Mouse (Mus musculus) right cerebral cortex, adult 18-20 months (tissue): Measurements from ENCODE around the gene Sept8.

ENCODE experiments used
- DNase-seq: peaks from one replicate; pipeline ENCODE4 v3.0.0; 2022; ENCODE audit warnings: mixed read lengths

The Sept8 gene

GRCm38 (mm10) chr11:53585510-53585909, 66.5 kb downstream of the Sept8 start:
- no peak for DNase-seq

GRCm38 (mm10) chr11:53588279-53588678, 69.2 kb downstream of the Sept8 start:
- no peak for DNase-seq

- DNase-seq = no peak
Observed at GRCm38 (mm10) chr11:53590368-53590768, 71.3 kb downstream of the Sept8 start.

- DNase-seq = no peak
Observed at GRCm38 (mm10) chr11:53591116-53591515, 72.1 kb downstream of the Sept8 start.
